Mouse (Mus musculus) forebrain, embryonic 10.5 days (tissue): ENCODE results near the gene Irf4. TPM values are rescaled to one million over a fixed set of nuclear protein-coding genes. Genes with fewer than 3 reads are reported as not detected.

Experiments used
- DNase-seq: peaks from one replicate; pipeline ENCODE4 v3.0.0-alpha.2; 2017; ENCODE audit warnings: low spot score; ENCODE audit errors: extremely low spot score
- H3K27ac ChIP-seq: fragments of 300-500 bp; sonication (generic); 2 replicates; pipeline ENCODE4 v1.5.1; 2016; ENCODE audit warnings: mild to moderate bottlenecking
- H3K27me3 ChIP-seq: fragments of 300-500 bp; sonication (generic); 2 replicates; pipeline ENCODE4 v1.6.1; 2016; ENCODE audit warnings: mild to moderate bottlenecking; ENCODE audit not compliant: poor library complexity, severe bottlenecking
- H3K36me3 ChIP-seq: fragments of 300-500 bp; sonication (generic); replicated peaks from 2 replicates; pipeline ENCODE4 v1.6.1; 2016; ENCODE audit warnings: mild to moderate bottlenecking, moderate library complexity
- H3K4me1 ChIP-seq: fragments of 300-500 bp; sonication (generic); 2 replicates; pipeline ENCODE4 v1.6.1; 2016
- H3K4me3 ChIP-seq: fragments of 300-500 bp; sonication (generic); 2 replicates; pipeline ENCODE4 v1.5.1; 2016; ENCODE audit warnings: mild to moderate bottlenecking, moderate library complexity
- H3K9me3 ChIP-seq: fragments of 300-500 bp; sonication (generic); 2 replicates; pipeline ENCODE4 v1.6.1; 2016; ENCODE audit warnings: mild to moderate bottlenecking, moderate library complexity
- WGBS: fragments of 180-500 bp; shearing (Covaris S2); methylation state at CpG from one replicate; pipeline ENCODE4 v1.1.7; 2016; 5-methylcytosine and 5-hydroxymethylcytosine counted together
- polyA plus RNA-seq: library from polyadenylated mRNA; unstranded; fragments of >200 nt; fragmentation: Nextera tagmentation; extraction: Ambion mirVana; gene quantifications from 2 replicates; pipeline ENCODE4 v1.2.1, GENCODE M21; 2016

Irf4 gene
- polyA plus RNA-seq, 1 experiment from 2014 or later: not detected

GRCm38 (mm10) chr13:30755998-30756639 lies 7.1 kb downstream of the Irf4 start:
- H3K27me3 ChIP-seq: peaks cover 31% of the 10 kb centered on the region
- no peak overlapping the region for H3K4me3 ChIP-seq
- 84% methylated on average over 9 of the region's 9 CpGs for WGBS
- H3K36me3 ChIP-seq: no peaks in the 10 kb centered on the region
- H3K4me1 ChIP-seq: 0 out of 2 replicates have a peak, but pooled peaks cover 2% of the 10 kb centered on the region
- H3K27ac ChIP-seq: no peak overlapping the region
- DNase-seq: no peak
- H3K9me3 ChIP-seq: no peaks in the 10 kb centered on the region

- Histone ChIP-seq H3K27me3 (peaks cover 18% of the 10 kb centered on the region), H3K36me3 (no peaks in the 10 kb centered on the region), H3K4me3 (no peak overlapping the region), H3K4me1 (no peaks in the 10 kb centered on the region), H3K9me3 (no peaks in the 10 kb centered on the region), H3K27ac (no peak overlapping the region)
- 89% methylated on average over 14 of the region's 14 CpGs for WGBS
- DNase-seq: no peak
Measured at GRCm38 (mm10) chr13:30757264-30757900, 8.4 kb downstream of the Irf4 start.

GRCm38 (mm10) chr13:30758789-30759381 lies 9.9 kb downstream of the Irf4 start:
- WGBS: 90% methylated on average over 11 of the region's 11 CpGs
- Histone ChIP-seq H3K9me3 (no peaks in the 10 kb centered on the region), H3K27me3 (0 out of 2 replicates have a peak, but pooled peaks cover 5% of the 10 kb centered on the region), H3K36me3 (no peaks in the 10 kb centered on the region), H3K4me1 (no peaks in the 10 kb centered on the region), H3K4me3 (no peak overlapping the region), H3K27ac (no peak overlapping the region)
- DNase-seq: no peak

- WGBS: 79% methylated on average over 3 of the region's 3 CpGs
- no peaks in the 10 kb centered on the region for H3K4me1 ChIP-seq
- H3K9me3 ChIP-seq: no peaks in the 10 kb centered on the region
- H3K27ac ChIP-seq: no peak overlapping the region
- H3K27me3 ChIP-seq: no peaks in the 10 kb centered on the region
- no peaks in the 10 kb centered on the region for H3K36me3 ChIP-seq
- H3K4me3 ChIP-seq: no peak overlapping the region
- DNase-seq: no peak
Measured at GRCm38 (mm10) chr13:30760374-30761090, 11.5 kb downstream of the Irf4 start.

- H3K36me3 ChIP-seq: no peaks in the 10 kb centered on the region
- no peak for DNase-seq
- H3K27ac ChIP-seq: no peak overlapping the region
- no peaks in the 10 kb centered on the region for H3K9me3 ChIP-seq
- WGBS: 91% methylated on average over 8 of the region's 8 CpGs
- no peaks in the 10 kb centered on the region for H3K4me1 ChIP-seq
- H3K4me3 ChIP-seq: no peak overlapping the region
- H3K27me3 ChIP-seq: no peaks in the 10 kb centered on the region
Measured at GRCm38 (mm10) chr13:30761151-30761631, 12.2 kb downstream of the Irf4 start.

- DNase-seq: no peak
- H3K27ac ChIP-seq: no peak overlapping the region
- H3K4me1 ChIP-seq: no peaks in the 10 kb centered on the region
- H3K36me3 ChIP-seq: no peaks in the 10 kb centered on the region
- 85% methylated on average over 4 of the region's 4 CpGs for WGBS
- H3K9me3 ChIP-seq: no peaks in the 10 kb centered on the region
- no peak overlapping the region for H3K4me3 ChIP-seq
- no peaks in the 10 kb centered on the region for H3K27me3 ChIP-seq
Measured at GRCm38 (mm10) chr13:30762224-30762623, 13.2 kb downstream of the Irf4 start.

- H3K27ac ChIP-seq: no peak overlapping the region
- no peaks in the 10 kb centered on the region for H3K36me3 ChIP-seq
- WGBS: 85% methylated on average over 8 of the region's 8 CpGs
- no peaks in the 10 kb centered on the region for H3K4me1 ChIP-seq
- H3K9me3 ChIP-seq: no peaks in the 10 kb centered on the region
- DNase-seq: no peak
- no peaks in the 10 kb centered on the region for H3K27me3 ChIP-seq
- H3K4me3 ChIP-seq: no peak overlapping the region
Measured at GRCm38 (mm10) chr13:30764014-30764740, 15.2 kb downstream of the Irf4 start.

GRCm38 (mm10) chr13:30765906-30766305 lies 16.9 kb downstream of the Irf4 start:
- no peak for DNase-seq
- WGBS: 84% methylated on average over 5 of the region's 5 CpGs
- Histone ChIP-seq H3K27ac (no peak overlapping the region), H3K4me3 (no peak overlapping the region), H3K27me3 (no peaks in the 10 kb centered on the region), H3K9me3 (no peaks in the 10 kb centered on the region), H3K36me3 (no peaks in the 10 kb centered on the region), H3K4me1 (no peaks in the 10 kb centered on the region)

- Histone ChIP-seq H3K27me3 (no peaks in the 10 kb centered on the region), H3K36me3 (no peaks in the 10 kb centered on the region), H3K4me3 (no peak overlapping the region), H3K27ac (no peak overlapping the region), H3K9me3 (no peaks in the 10 kb centered on the region), H3K4me1 (no peaks in the 10 kb centered on the region)
- no peak for DNase-seq
- 91% methylated on average over 5 of the region's 5 CpGs for WGBS
Measured at GRCm38 (mm10) chr13:30766636-30767476, 17.8 kb downstream of the Irf4 start.

GRCm38 (mm10) chr13:30767477-30768127 lies 18.6 kb downstream of the Irf4 start:
- DNase-seq: no peak
- Histone ChIP-seq H3K27ac (no peak overlapping the region), H3K27me3 (no peaks in the 10 kb centered on the region), H3K9me3 (no peaks in the 10 kb centered on the region), H3K36me3 (no peaks in the 10 kb centered on the region), H3K4me3 (no peak overlapping the region), H3K4me1 (no peaks in the 10 kb centered on the region)
- 91% methylated on average over 6 of the region's 6 CpGs for WGBS

- H3K27ac ChIP-seq: no peak overlapping the region
- 91% methylated on average over 2 of the region's 2 CpGs for WGBS
Measured at GRCm38 (mm10) chr13:30776021-30776420, 27.0 kb downstream of the Irf4 start.

More at GRCm38 (mm10) chr13:30776021-30776420, 27.0 kb downstream of the Irf4 start:
- no peak for DNase-seq
- no peak overlapping the region for H3K4me3 ChIP-seq
- H3K27me3 ChIP-seq: no peaks in the 10 kb centered on the region
- H3K4me1 ChIP-seq: no peaks in the 10 kb centered on the region
- no peaks in the 10 kb centered on the region for H3K36me3 ChIP-seq
- no peaks in the 10 kb centered on the region for H3K9me3 ChIP-seq
